Mouse (Mus musculus) heart, embryonic 11.5 days (tissue): ENCODE results near the gene Htr5b. TPM values are rescaled to one million over a fixed set of nuclear protein-coding genes. Genes with fewer than 3 reads are reported as not detected.
A peak's percentile ranks its signal among the peaks of the same experiment; 100 is the strongest.

Source experiments
- ATAC-seq: fragments of 200-750 bp; cut with Nextera tagmentation; replicated peaks from 2 replicates; pipeline ENCODE4 v1.8.0; 2017; ENCODE audit warnings: moderate library complexity; ENCODE audit not compliant: insufficient number of reproducible peaks, low FRiP score, low TSS enrichment
- H3K27ac ChIP-seq: fragments of 300-500 bp; sonication (generic); 2 replicates; pipeline ENCODE4 v1.5.1; 2014; ENCODE audit warnings: mild to moderate bottlenecking, low read depth, low read length
- H3K27me3 ChIP-seq: fragments of 300-500 bp; sonication (generic); 2 replicates; pipeline ENCODE4 v1.6.1; 2014; ENCODE audit warnings: mild to moderate bottlenecking, low read length, mixed read lengths; ENCODE audit not compliant: control insufficient read depth, insufficient read depth
- H3K36me3 ChIP-seq: fragments of 300-500 bp; sonication (generic); 2 replicates; pipeline ENCODE4 v1.6.1; 2014; ENCODE audit warnings: mild to moderate bottlenecking, low read length, moderate library complexity, mixed read lengths; ENCODE audit not compliant: control insufficient read depth, insufficient read depth
- H3K4me1 ChIP-seq: fragments of 300-500 bp; sonication (generic); 2 replicates; pipeline ENCODE4 v1.6.1; 2014; ENCODE audit warnings: low read length; ENCODE audit not compliant: control insufficient read depth, insufficient read depth
- H3K4me2 ChIP-seq: fragments of 300-500 bp; sonication (generic); 2 replicates; pipeline ENCODE4 v1.6.1; 2014; ENCODE audit warnings: mild to moderate bottlenecking, moderate library complexity
- H3K4me3 ChIP-seq: fragments of 300-500 bp; sonication (generic); 2 replicates; pipeline ENCODE4 v1.5.1; 2014; ENCODE audit warnings: low read depth, low read length
- H3K9ac ChIP-seq: fragments of 300-500 bp; sonication (generic); 2 replicates; pipeline ENCODE4 v1.6.1; 2014; ENCODE audit warnings: mild to moderate bottlenecking, low read depth, low read length, moderate library complexity
- H3K9me3 ChIP-seq: fragments of 300-500 bp; sonication (generic); replicated peaks from 2 replicates; pipeline ENCODE4 v1.6.1; 2016; ENCODE audit warnings: low read length; ENCODE audit not compliant: control insufficient read depth
- WGBS: fragments of 180-500 bp; shearing (Covaris S2); extraction: QIAGEN DNeasy Blood & Tissue Kit; methylation state at CpG from one replicate; pipeline ENCODE4 v1.1.7; 2014; ENCODE audit not compliant: insufficient replicate concordance; 5-methylcytosine and 5-hydroxymethylcytosine counted together
- polyA plus RNA-seq: library from polyadenylated mRNA; unstranded; fragments of >200 nt; fragmentation: Nextera tagmentation; extraction: Ambion mirVana; gene quantifications from 2 replicates; pipeline ENCODE4 v1.2.1, GENCODE M21; 2014

Htr5b gene
- polyA plus RNA-seq, 1 experiment from 2014 or later = 0.26 TPM

GRCm38 (mm10) chr1:121548667-121549066, 20.4 kb upstream of the Htr5b start:
- peaks cover 11% of the 10 kb centered on the region; the same call in 1 of the 2 replicates for H3K36me3 ChIP-seq
- H3K4me2 ChIP-seq = no peak overlapping the region
- WGBS = 86% methylated on average over 4 of the region's 4 CpGs
- H3K4me1 ChIP-seq = no peaks in the 10 kb centered on the region
- no peak overlapping the region for H3K27ac ChIP-seq
- no peaks in the 10 kb centered on the region for H3K27me3 ChIP-seq
- no peak overlapping the region for H3K9ac ChIP-seq
- no peak for ATAC-seq
- H3K4me3 ChIP-seq = no peak overlapping the region
- no peaks in the 10 kb centered on the region for H3K9me3 ChIP-seq

- H3K9me3 ChIP-seq = no peaks in the 10 kb centered on the region
- no peak overlapping the region for H3K4me3 ChIP-seq
- H3K27ac ChIP-seq = no peak overlapping the region
- no peak overlapping the region for H3K9ac ChIP-seq
- H3K27me3 ChIP-seq = no peaks in the 10 kb centered on the region
- ATAC-seq = no peak
- no peaks in the 10 kb centered on the region for H3K4me1 ChIP-seq
- H3K4me2 ChIP-seq = no peak overlapping the region
- H3K36me3 ChIP-seq = peaks cover 3% of the 10 kb centered on the region; the same call in 1 of the 2 replicates
- 40% methylated on average over 2 of the region's 2 CpGs for WGBS
Measured at GRCm38 (mm10) chr1:121546844-121547243, 18.6 kb upstream of the Htr5b start.

- no peaks in the 10 kb centered on the region for H3K36me3 ChIP-seq
- H3K9ac ChIP-seq = no peak overlapping the region
- WGBS = 62% methylated on average over 8 of the region's 8 CpGs
- H3K27ac ChIP-seq = no peak overlapping the region
- no peaks in the 10 kb centered on the region for H3K27me3 ChIP-seq
- H3K9me3 ChIP-seq = no peaks in the 10 kb centered on the region
- no peak for ATAC-seq
- H3K4me2 ChIP-seq = no peak overlapping the region
- no peak overlapping the region for H3K4me3 ChIP-seq
- no peaks in the 10 kb centered on the region for H3K4me1 ChIP-seq
Measured at GRCm38 (mm10) chr1:121540361-121540760, 12.1 kb upstream of the Htr5b start.

- peaks cover 20% of the 10 kb centered on the region for H3K27me3 ChIP-seq
- peaks cover 8% of the 10 kb centered on the region for H3K4me1 ChIP-seq
- ATAC-seq = no peak
- 44% methylated on average over 7 of the region's 7 CpGs for WGBS
- H3K4me2 ChIP-seq = no peak overlapping the region
- H3K4me3 ChIP-seq = no peak overlapping the region
- no peaks in the 10 kb centered on the region for H3K9me3 ChIP-seq
- no peak overlapping the region for H3K9ac ChIP-seq
- H3K27ac ChIP-seq = no peak overlapping the region
- H3K36me3 ChIP-seq = no peaks in the 10 kb centered on the region
Measured at GRCm38 (mm10) chr1:121531439-121531838, 3.2 kb upstream of the Htr5b start.

- WGBS = 87% methylated on average over 6 of the region's 6 CpGs
- Histone ChIP-seq H3K4me3 (no peak overlapping the region), H3K4me1 (peaks cover 8% of the 10 kb centered on the region), H3K27me3 (peaks cover 20% of the 10 kb centered on the region), H3K36me3 (no peaks in the 10 kb centered on the region), H3K4me2 (no peak overlapping the region), H3K9ac (no peak overlapping the region), H3K9me3 (no peaks in the 10 kb centered on the region), H3K27ac (no peak overlapping the region)
- no peak for ATAC-seq
Measured at GRCm38 (mm10) chr1:121529286-121529685, 1.0 kb upstream of the Htr5b start.

GRCm38 (mm10) chr1:121527600-121528398, 466 bp downstream of the Htr5b start:
- 0 out of 2 replicates have a peak, but pooled peaks have one; percentile 29 for ATAC-seq
- Histone ChIP-seq H3K4me3 (peak overlapping the region; percentile 37), H3K27ac (no peak overlapping the region), H3K36me3 (no peaks in the 10 kb centered on the region), H3K4me2 (peak overlapping the region; percentile 67), H3K9me3 (no peaks in the 10 kb centered on the region), H3K9ac (no peak overlapping the region), H3K4me1 (peaks cover 8% of the 10 kb centered on the region), H3K27me3 (peaks cover 20% of the 10 kb centered on the region)
- 11% methylated on average over 55 of the region's 55 CpGs for WGBS

GRCm38 (mm10) chr1:121527061-121527460, 1.2 kb downstream of the Htr5b start:
- H3K4me2 ChIP-seq = peak overlapping the region; percentile 67
- H3K4me3 ChIP-seq = no peak overlapping the region; the same call in 1 of the 2 replicates
- peaks cover 8% of the 10 kb centered on the region for H3K4me1 ChIP-seq
- no peak overlapping the region for H3K27ac ChIP-seq
- WGBS = 47% methylated on average over 17 of the region's 17 CpGs
- no peak overlapping the region for H3K9ac ChIP-seq
- no peaks in the 10 kb centered on the region for H3K9me3 ChIP-seq
- H3K27me3 ChIP-seq = peaks cover 20% of the 10 kb centered on the region
- ATAC-seq = no peak
- no peaks in the 10 kb centered on the region for H3K36me3 ChIP-seq

GRCm38 (mm10) chr1:121518609-121519008, 9.7 kb downstream of the Htr5b start:
- Histone ChIP-seq H3K27ac (no peak overlapping the region), H3K9me3 (no peaks in the 10 kb centered on the region), H3K27me3 (no peaks in the 10 kb centered on the region), H3K9ac (no peak overlapping the region), H3K36me3 (no peaks in the 10 kb centered on the region), H3K4me2 (no peak overlapping the region), H3K4me3 (no peak overlapping the region), H3K4me1 (no peaks in the 10 kb centered on the region)
- 77% methylated on average over 1 of the region's 1 CpGs for WGBS
- ATAC-seq = no peak

- Histone ChIP-seq H3K4me3 (no peak overlapping the region), H3K27me3 (no peaks in the 10 kb centered on the region), H3K9ac (no peak overlapping the region), H3K9me3 (no peaks in the 10 kb centered on the region), H3K36me3 (no peaks in the 10 kb centered on the region), H3K27ac (no peak overlapping the region), H3K4me2 (no peak overlapping the region), H3K4me1 (no peaks in the 10 kb centered on the region)
- ATAC-seq = no peak
- WGBS = 81% methylated on average over 2 of the region's 2 CpGs
Measured at GRCm38 (mm10) chr1:121511966-121512365, 16.3 kb downstream of the Htr5b start.
